Mouse (Mus musculus) forelimb bud, embryonic 11.5 days (tissue): Measurements from ENCODE around the gene 1700029F12Rik.
"Not testable (repeated sequence)": the region's sequence is repeated elsewhere in the genome, so short reads cannot be mapped to it uniquely, and the experiment has no call there.

Experiments
- DNase-seq: peaks from one replicate; pipeline ENCODE4 v3.0.0-alpha.2; 2012; ENCODE audit warnings: low read depth, low spot score

The 1700029F12Rik gene

DNA sequence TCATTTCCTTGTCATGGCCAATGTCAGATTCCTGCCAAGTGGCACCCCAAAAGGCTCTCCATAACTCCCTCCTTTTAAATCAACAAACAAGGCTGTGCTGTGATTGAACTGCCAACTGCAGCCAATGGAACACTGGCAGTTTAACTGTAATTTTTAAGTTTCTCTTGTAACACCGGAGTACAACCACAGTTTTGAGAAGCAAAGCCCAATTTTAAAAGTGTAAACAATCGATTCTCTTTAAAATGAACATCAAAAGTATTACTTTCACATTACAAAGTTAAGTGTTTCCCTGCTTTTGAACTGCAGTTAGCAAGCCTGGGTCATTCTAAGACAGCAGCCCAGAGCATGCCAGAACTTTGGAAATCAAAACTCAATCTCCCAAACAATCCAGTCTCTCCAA, at the start of gene 1700029F12Rik:
Gene 1700029F12Rik (minus strand): TSS at position 101 of the 400 bp plus-strand sequence.
- DNase-seq: no peak

GRCm38 (mm10) chr13:97082432-97082831, 48.3 kb upstream of the 1700029F12Rik start:
- no peak for DNase-seq

- DNase-seq: no peak
Measured at GRCm38 (mm10) chr13:97080615-97081014, 46.5 kb upstream of the 1700029F12Rik start.

- no peak for DNase-seq
Measured at GRCm38 (mm10) chr13:97080201-97080600, 46.0 kb upstream of the 1700029F12Rik start.

DNA sequence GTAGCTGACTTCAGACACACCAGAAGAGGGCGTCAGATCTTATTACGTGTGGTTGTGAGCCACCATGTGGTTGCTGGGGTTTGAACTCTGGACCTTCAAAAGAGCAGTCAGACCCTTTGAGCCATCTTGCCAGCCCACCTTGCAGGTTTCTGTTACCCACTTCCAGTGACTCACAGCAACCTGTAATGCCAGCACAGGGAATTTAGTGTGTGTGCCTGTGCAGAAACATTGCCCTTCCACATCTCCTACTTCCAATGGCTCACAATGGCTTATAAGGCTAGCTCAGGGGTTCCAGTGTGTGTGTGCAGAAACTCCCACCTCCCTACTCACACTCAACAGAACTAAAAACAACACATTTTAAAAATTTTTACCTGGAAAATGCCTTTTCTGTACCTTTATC, 43.4 kb upstream of the 1700029F12Rik start:
- no peak for DNase-seq

DNA sequence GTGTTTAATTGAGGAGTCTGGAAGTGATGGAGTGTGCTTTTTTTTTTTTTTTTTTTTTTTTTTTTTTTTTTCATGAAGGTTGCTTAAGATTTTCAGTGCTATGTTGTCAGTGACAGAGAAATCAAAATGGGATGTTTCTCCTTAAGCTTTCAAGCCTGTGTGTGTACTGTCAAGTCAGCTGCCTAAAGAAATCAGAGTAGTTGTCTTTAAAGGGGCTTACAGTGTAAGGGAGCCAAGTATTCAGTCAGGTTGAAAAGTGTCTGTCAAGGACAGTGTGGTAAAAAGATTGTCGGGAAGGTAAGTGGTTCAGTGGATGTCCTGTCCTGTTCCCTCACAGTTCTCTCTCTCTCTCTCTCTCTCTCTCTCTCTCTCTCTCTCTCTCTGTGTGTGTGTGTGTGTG, 39.3 kb upstream of the 1700029F12Rik start:
- DNase-seq: no peak

DNA sequence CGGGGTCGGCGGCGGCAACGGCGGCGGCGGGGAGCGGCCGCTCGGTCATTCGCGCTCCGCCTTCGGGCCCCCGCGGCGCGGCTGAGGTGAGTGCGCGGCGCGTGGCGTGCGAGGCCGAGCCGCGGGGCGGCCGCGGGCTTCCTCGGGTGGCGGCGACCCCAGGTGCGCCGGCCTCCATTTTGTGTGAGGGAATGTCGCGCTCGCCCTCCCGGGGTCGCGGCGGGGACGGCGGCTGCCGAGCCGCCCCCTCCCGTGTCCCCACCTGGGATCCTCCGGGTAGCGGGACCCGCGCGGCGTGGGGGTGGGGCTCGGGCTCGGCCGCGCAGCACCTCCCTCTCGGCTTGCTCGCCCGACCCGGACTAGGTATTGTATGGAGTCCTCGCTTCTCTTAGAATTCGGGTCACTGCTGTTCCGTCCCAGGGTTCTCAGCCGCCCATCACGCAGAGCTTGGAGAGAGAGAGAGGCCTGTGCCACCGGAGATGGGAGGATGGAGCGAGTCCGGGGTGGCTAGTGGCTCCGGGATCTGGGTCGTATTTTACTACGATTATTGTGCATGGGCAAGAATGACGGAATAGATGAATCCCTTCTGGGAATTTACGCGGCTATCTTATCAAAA, 37.6 kb upstream of the 1700029F12Rik start:
- DNase-seq: peak; percentile 26

- DNase-seq: peak; percentile 21
Measured at GRCm38 (mm10) chr13:97070931-97071625, 36.9 kb upstream of the 1700029F12Rik start.

DNA sequence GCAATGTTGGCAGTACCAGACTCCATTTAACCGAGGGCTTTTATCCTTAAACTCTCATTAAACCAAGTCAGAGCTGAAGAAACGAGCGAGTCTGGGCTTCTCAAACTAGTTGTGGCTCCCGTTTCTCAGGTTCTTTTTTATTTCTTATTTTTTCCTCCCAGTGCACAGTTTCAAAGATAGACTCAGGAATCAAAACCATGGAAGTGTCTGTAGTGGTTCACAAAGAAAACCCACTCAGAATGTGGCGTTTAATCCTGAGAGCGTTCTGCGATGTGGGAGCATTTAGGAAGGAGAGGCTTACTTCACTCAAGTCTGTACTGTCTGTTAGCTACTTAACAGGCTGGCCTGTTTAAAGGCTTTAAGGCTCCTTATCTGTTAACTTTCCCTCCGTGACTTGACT, 34.0 kb upstream of the 1700029F12Rik start:
- no peak for DNase-seq

GRCm38 (mm10) chr13:97067691-97068090, 33.5 kb upstream of the 1700029F12Rik start:
- no peak for DNase-seq

GRCm38 (mm10) chr13:97066649-97067550, 32.7 kb upstream of the 1700029F12Rik start, which contains the start of gene Fam169a:
Gene Fam169a, plus strand, starts transcription at chr13:97067286.
- no peak for DNase-seq

DNA sequence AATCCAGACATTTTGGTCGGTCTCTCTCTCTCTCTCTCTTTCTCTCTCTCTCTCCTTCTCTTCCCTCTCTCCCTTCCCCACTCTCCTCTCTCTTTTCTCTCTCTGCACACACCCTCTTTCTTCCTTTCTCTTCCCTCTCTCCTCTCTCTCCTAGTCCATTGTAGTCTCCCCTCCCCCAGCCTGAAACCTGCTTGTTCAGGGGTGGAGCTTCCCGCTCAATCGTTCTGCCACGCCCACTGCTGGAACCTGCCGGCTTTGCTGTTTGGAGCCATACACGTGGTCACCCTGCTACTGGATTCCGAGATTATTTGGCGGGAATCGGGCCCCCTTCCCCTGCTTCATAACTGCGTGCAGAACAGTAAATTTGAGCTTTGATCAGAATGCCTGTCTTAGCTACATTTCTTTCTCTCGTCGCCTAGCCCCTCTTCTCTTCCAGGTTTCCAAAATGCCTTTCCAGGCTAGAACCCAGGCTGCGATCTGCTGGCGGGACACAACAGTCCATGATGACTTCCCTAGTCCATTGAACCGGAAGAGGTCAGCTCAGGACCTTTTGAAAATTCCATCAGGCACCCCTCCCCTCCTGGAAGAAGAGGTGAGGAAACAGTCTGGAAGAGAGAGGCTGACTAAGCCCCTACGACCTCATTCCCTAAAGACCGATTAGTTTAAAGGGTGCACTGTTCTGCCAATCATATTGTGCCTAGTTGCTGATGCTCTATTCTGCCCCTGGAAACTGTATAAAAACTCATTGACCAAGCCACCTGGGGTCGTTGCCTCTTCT, 30.9 kb upstream of the 1700029F12Rik start:
- DNase-seq: not testable (repeated sequence)

DNA sequence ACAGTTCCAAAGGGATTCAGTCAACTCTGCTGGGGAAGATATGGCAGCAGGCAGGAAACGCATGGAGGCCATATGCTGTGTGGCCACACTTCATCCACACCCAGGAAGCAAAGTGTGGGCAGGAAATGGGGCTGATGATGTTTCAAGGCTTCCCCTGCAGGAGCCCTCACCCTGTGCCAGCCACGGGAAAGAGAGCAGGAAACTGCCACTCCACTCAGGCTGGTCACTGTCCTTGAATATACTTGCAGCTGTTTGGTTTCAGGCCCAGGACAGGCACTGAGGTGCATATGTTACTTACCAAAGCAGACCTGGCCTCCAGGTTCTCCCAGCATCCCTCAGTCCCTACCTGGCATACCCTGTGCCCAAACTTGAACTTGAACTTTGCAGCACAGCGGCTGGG, 30.3 kb upstream of the 1700029F12Rik start:
- DNase-seq: no peak

DNA sequence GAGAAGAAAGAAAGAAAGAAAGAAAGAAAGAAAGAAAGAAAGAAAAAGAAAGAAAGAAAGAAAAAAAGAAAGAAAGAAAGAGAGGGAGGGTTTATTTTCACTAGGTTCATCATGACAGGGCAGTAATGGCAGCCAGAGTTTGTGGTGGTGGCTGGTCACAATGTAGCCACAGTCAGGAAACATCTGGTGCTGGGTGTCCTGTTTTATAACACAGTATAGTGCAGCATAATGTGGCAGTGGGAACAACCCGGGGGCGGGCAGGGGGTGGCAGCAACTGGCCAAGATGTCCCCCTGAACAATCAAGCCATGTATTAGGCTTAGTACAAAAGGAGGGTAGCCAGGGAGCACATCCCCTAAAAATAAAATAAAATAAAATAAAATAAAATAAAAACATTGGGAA, 29.3 kb upstream of the 1700029F12Rik start:
- no peak for DNase-seq

DNA sequence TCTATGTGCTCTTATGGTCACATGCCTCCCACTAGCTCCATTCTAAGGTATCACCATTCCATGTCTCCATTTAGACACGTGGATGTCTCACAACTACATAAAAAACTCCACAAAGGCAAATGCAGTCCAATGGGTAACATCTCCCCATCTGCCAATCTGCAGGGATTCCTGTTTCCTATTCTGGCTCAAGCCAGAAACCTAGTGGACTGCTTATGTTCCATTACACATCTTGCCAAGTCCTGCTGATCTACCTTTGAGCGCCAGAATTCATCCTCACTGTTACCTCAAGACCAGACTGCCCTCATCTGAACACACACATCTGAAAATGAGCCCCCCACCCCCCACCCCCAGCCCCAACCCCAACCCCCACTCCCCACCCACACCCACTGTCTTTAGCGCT, 28.0 kb upstream of the 1700029F12Rik start:
- no peak for DNase-seq

DNA sequence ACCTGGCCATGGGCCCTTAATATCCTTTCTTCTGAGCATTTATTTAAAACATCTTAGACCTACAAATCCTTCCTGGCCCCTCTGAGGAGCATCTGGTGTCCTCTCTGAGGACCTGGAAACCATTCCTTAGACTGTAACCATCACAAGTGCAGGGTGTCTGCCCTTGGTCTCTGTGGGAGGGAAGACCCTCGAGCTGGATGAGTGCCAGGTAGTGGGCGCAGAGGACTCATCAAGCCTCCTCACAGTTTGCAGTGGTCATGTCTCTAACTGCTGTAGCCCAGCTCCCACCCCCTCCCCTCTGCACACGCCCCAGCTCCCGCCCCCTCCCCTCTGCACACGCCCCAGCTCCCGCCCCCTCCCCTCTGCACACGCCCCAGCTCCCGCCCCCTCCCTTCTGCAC, 26.2 kb upstream of the 1700029F12Rik start:
- DNase-seq: no peak

GRCm38 (mm10) chr13:97059746-97060145, 25.6 kb upstream of the 1700029F12Rik start:
- no peak for DNase-seq

DNA sequence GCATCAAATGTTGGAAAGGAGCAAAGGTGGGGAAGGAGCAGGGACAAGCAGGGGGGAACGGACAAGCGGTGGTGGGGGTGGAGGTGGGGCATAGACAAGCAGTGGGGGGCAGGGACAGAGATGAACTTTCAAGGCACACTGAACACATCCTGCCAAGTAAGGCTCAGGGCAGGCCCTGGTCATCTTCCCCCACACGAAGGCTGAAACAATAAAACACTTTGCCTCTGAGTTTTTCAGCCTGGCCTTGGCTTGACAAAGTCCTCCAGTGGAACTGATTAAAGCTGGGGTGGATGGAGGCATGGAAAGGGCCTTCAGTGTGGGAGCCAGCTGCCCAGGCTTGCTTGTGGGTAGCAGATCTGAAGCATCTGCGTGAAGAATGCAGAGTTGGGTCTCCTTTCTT, 23.7 kb upstream of the 1700029F12Rik start:
- DNase-seq: no peak

DNA sequence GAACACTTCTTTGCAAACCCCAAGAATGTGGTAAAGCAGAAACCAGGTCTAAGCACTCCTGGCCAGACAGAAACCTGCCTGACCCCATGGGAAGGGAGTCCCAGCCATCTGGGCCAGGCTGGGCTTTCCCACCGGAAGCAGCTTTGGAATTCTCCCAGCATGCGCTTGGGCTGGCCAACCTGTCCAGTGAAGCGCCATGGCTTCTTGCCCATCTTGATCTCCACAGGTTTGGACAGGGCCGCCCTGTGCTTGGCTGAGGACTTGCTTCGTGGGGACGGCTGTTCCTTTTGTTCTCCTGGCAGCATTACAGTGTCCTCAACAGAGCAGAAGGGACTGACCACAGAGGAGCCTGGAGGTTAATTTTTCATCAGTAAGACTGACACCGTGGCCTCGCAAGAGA, 19.7 kb upstream of the 1700029F12Rik start:
- DNase-seq: no peak

DNA sequence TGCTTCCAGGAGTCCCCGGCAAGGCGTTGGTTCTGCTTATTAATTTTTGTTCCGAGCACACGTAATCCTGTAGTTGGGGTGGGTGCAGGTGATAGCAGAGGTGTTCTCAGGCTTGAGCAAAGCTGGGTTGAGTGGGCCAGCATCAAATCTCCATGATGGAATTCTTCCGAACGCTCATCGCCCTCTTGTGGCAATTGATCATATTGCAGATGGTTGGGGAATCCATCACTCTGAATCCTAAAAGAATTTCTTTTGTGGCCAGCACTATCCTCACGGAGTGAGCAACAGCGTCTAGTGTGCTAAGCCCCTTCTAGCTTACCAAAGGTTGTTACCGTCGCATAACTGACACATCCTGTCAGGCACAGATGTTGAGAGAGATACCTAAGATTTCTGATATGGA, 18.5 kb upstream of the 1700029F12Rik start:
- peak; percentile 80 for DNase-seq

DNA sequence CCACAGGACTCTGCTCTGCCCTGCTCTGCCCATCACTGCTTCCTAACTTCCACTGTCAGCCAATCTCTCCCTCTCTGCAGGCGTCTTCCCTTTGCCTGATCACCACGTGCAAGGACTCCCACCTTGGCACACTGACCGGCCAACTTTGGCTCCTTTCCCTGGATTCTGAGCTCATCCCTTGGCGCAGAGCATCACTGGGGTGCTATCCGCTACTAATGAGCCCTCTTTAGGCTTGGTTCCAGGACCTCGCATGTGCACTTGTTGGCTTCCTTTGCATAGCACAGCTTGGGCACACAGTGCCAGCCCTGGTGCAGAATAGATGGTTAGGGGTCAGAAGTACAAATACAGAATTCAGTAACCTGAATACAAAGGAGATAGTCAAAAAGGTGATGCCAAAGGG, 17.0 kb upstream of the 1700029F12Rik start:
- no peak for DNase-seq

GRCm38 (mm10) chr13:97030075-97030474, 4.1 kb downstream of the 1700029F12Rik start:
- DNase-seq: no peak
